Mouse (Mus musculus): ENCODE results near the gene Tgfbr3l.
A peak's percentile ranks its signal among the peaks of the same experiment; 100 is the strongest.

The Tgfbr3l gene

DNA sequence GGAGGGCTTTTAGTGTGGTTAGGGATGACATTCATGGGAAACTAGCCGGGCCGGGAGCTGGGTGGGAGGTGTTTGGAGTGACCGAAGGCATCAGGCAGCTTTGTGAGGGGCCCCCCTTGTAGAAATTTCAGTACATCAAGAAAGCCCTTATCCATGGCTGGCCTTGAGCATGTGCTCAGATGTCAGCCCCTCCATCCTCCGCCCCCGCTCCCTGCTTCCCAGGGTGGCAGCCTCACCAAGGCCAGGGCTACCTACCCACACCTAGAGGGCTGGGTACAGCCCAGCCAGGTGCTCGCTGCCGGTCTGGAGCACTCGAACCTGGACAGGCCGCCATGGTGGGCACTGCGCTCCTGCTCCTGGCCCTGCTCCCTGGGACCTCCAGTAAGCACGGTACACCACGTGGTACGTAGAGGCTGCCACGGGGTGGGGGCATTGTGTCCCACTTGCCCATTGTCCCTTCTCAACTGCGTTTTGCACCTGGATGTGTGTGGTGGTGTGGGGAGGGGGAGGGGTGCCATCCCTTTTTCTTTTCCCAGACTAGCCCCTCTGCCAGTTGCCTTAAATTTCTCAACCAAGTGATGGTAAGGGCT is at the start of gene Tgfbr3l:
TSS of gene Tgfbr3l (plus strand) at position 264 of the 590 bp plus-strand sequence.
- DNase-seq (ENCODE audit: low spot score in 2 of 2), result no peak

DNA sequence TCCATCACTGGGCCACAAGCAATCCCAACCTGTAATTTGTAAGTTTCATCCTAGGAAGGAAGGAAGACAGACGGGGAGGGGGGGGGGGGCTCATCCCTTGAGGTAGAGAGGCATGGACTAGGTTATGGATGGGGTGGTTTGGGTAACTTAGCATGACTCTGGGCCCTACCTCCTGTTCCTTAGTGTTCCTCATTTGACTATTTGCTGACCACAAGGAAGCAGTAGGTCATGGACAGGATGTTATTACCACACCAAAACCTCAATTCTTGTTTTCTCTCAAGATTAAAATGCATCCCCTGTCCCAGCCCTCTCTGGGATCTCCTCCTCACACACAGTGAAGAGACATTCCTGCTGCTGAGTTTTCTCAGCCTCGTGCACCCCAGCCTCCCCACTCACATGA is 46.7 kb upstream of the Tgfbr3l start:
- no peak for DNase-seq (ENCODE audit: low spot score in 2 of 2)

DNA sequence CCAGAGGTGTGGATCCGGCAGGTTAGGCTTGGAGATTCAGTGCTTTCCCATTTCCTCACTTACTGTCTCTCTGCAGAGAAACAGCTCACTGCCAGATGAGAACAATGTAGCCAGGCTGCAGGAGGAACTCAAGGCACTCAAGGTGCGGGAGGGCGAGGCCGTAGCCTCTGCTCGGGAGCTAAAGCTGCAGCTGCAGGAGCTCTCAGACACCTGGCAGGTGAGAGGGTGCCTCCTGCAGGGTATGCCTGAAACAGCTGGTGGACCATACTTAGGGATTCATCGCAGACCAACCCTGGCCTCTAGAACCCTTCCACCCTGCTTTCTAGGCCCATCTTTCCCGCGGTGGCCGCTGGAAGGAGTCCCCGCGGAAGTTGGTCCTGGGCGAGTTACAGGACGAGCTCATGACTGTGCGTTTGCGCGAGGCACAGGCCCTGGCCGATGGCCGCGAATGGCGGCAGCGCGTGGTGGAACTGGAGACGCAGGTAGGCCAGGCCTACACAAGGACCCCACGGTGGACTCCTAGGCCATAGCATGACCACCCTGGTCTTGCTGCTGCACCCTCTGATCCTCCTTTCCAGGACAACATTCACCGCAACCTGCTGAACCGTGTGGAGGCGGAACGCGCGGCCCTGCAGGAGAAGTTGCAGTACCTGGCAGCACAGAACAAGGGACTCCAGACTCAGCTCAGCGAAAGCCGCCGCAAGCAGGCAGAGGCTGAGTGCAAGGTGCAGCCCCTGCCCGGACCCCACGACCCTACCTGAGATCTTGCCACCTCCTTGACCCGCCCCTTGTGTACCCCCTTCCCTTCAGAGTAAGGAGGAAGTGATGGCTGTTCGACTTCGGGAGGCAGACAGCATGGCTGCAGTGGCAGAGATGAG is 42.5 kb upstream of the Tgfbr3l start:
- no peak for DNase-seq (ENCODE audit: low spot score in 2 of 2)

DNA sequence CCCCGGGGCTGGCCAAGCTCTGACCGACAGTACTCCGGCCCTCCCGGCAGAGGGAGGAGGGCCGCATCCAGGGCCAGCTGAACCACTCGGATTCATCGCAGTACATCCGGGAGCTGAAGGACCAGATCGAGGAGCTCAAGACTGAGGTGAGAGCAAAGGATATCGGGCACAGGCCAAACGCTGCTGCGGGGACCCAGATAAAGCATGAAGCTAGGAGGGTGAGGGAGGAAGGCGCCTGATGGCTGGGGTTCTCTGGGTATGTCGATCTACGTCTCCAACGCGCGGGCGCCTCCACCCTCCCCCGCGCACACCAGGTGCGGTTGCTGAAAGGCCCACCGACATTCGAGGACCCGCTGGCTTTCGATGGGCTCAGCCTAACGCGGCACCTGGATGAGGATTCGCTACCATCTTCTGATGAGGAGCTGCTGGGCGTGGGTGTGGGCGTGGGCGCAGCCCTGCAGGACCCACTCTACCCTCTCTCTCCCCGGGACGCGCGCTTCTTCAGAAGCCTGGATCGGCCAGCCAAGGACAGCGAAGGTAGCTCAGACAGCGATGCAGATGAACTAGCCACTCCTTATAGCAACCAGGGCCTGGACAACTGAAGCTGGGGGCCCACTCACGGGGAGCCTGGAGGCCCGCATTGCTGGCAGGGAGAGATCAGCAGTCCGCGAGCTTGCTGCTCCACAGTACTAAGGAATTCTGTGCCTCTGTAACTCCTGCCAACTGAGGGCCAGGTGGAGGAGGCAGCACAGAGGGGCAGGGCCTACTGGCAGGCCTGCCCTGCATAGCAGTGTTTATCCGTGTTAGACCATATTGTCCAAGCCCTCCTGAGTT is 41.6 kb upstream of the Tgfbr3l start:
- no peak for DNase-seq (ENCODE audit: low spot score in 2 of 2)

DNA sequence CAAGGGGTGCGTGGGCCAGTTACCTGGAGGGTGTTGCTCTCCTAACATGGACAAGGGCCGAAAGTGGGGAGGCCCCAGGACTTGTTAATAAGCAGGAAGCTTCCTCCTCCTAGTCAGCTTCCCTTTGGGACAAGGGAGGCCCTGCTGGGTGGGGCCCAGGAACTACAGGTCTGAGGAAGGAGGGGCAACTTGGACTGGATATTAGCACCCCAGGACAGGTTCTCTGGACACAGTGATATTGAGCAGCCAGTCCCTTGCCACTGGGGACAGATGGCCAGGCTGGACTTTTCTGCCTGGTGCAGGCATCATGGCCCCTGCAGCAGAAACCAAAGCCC is 41.0 kb upstream of the Tgfbr3l start:
- DNase-seq (ENCODE audit: low spot score in 2 of 2), result no peak

DNA sequence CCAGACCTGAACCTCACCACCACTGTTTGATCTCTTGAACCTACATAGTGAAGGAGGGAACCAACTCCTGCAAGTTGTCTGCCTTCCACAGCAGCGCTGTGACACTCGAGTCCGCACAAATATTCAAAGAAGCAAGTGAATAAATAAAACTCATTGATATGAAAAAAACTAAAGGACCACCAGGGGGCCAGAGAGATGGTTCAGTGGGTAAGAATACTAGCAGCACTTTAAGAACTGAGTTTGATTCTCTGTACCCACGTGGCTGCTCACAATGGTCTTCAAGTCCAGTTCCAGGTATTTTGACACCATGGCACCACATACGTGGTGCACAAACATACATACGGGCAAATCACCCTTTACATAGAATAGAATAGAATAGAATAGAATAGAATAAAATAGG is 36.9 kb upstream of the Tgfbr3l start:
- DNase-seq (ENCODE audit: low spot score in 2 of 2), result no peak

DNA sequence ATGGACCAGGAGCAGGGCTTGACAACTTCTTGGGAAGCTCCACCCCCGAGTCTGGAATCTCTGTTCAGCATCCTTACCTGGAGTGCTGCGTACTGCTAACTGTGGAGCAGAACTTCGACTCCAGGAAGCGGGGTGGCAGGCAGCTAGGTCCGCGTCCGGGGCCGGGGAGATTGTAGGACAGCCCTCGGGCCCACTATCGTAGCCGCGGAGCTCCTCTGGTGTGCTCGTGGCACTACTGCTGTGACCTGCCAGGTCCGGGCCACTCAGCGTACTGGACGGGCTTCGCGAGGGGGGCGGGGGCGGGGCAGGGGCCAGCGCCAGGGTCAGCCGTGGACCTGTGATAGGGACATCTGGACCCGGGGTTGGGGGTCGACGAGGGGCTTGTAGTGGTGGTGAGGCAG is 35.2 kb upstream of the Tgfbr3l start:
- no peak for DNase-seq (ENCODE audit: low spot score in 2 of 2)

DNA sequence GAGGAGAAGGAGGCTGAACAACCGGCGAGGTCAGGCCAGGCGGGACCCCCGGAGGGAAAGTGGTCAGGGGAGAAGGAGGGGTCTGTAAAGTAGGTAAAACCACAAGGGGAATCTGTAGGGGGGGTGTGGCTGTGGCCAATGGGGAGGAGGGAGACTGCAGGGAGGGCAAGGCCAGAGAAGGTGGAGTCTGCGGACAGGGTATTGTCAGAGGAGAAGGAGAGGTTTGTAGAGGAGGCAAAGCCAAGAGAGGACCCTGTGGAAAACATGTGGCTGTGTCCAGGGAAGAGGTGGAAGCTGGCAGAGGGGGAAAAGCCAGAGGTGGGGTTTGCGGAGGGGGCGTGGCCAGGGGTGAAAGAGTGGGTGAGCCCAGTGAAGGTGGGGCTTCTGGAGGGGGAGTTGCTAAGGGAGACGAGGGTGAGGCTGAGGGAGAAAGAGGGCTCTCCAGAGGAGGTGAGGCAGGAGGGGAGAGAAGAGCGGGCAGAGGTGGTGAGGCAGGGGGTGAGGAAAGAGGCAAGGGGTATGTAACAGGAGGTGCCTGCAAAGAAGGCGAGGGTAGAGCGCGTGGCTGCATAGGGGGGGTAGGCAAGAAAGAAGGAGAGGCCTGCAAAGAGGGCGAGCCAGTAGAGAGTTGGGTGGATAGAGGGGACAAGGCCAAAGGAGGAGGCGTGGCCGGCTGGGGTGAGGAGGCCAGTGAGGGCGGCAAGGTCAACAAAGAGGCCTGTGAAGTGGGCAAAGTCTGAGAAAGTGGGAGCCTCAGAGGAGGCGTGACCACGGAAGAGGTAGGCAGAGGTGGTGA is 34.6 kb upstream of the Tgfbr3l start:
- peak; percentile 18 to 41 for DNase-seq (ENCODE audit: low spot score in 2 of 2)

DNA sequence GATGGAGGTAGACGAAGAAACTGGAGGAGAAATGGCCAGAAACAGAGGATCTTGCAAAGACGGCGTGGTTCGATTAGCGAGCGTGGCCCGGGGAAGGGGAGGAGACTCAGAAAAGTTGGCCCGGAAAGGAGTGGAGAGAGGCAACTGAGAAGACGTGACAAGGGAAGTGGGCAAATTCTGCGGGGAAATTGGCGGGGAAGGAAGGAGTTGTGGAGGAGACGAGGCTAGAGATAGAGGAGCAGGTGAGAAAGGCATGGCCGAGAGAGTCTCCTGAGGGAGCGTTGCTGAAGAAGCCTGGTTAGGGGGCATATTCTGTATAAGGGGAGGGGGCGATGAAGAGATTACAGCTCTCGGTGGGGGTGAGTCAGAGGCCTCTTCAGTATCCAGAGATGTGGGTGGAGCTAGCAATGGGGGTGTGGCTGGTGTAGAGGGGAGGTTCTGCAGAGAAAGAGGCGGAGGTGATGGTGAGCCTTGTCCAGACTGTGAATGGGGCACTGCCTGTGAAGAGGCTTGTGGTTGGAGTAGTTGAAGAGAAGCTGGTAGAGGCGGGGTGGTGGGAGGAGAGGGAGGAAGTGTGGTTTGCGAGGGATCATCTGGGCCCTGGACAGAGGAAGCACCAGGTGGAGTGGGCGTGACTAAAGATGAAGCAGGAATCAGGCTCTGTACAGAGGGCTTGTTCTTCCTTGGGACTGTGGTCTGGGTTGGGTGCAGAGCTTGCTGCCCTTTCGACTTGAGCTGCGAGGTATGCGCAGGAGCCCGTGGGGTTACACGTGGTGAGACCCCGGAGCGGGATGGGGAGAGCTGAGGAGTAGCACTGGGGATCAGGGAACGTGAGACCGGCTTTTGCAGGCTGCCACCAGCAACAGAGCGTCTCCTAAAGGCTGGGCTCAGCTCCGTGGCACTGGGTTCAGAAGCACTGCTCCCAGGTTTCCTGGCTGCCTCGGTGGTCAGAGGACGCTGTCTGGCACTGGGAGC is 33.7 kb upstream of the Tgfbr3l start:
- DNase-seq (ENCODE audit: low spot score in 2 of 2), result peak; percentile 39

DNA sequence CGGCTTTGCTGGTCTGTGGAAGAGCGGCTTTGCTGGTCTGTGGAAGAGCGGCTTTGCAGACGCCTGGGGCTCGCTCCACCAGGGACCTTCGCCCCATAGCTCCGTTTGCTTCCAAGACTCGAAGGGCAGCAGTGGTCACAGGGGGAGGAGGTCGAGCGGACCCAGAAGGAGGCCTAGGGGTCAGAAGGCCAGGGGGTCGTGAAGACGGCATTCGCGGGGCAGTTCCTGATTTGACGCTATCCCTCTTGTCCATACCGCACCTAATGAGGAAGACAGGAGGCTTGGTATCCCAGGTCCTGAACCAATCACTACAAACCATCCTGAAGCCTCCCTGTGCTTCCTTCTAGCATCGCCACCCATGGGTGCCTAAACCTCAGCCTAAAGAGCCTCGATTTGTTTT is 31.7 kb upstream of the Tgfbr3l start:
- no peak for DNase-seq (ENCODE audit: low spot score in 2 of 2)

DNA sequence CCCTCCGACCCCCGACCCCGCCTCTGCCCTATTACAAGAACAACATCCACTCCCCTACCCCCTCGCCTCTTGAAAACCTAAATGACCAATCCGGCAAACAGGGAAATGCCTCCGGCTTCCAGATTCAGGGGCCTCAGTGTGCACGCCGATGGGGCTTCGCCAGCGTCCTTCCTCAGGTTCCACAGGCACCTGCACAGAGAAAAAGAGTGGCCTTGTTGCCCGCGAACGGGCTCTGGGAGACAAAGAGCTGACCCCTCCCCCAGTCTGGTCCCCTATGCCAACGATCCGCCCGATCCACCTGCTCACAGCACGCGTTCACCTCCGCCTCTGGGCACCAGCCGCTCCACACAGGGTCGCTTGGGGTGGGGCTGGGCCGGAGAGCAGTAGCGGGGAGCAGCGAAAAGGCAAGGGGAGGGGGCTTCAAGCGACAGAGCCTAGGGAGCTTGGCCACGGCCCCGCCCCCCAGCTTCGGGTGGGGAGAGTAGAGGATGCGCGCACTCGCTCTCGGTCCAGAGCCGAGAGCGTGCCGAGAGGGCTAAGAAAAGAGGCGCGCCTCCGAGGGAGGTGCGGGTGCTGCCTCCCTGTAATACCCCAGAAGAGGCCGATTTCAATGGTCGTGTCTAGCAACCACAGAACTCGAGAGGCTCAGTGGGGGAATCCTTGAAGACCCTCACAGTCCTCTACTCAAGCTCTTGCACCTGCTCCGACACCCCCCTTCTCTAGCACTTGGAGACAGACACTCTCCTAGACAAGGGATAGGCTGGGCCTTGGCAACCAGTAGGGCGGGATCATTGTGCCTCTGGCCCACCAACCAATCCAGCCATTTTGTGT is 31.0 kb upstream of the Tgfbr3l start, which contains the start of gene Prr36:
TSS of gene Prr36 (minus strand) at position 669 of the 831 bp plus-strand sequence.
- DNase-seq (ENCODE audit: low spot score in 2 of 2), result no peak

DNA sequence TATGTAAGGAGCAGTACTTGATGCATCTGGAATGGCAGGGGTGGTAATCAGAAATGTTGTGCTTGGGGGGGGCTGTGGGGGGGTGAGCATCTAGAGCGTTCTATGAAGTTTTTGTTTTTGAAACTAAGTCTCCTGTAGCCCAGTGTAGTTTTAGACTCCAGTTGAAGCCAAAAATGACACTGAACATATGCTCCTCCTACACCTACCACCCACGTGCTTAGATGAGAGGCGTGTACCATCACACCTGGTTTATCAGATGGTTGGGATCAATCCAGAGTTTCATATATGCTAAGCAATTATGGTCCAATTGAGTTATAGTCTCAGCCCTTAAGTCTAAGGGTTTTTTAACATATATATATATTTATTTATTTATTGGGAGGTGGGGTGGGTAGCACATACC is 28.4 kb upstream of the Tgfbr3l start:
- no peak for DNase-seq (ENCODE audit: low spot score in 2 of 2)

DNA sequence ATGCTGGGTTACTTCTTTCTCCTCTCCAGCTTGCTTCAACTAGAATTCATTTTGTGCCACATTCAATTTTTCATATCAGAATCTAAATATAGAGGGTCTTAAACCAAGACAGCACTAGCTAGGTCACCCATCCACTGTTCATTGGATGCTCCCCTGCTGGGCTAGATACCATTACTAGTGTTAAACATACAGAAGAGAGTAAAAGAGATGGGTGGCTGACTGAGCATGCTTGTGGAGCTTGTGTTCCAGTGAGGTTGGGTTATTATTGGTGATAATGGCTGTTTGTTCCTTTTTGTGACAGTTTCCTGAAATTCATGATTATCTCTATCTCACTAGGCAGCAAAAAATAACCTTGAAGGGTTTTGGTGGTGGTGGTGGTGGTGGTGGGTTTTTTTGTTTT is 26.0 kb upstream of the Tgfbr3l start:
- no peak for DNase-seq (ENCODE audit: low spot score in 2 of 2)

DNA sequence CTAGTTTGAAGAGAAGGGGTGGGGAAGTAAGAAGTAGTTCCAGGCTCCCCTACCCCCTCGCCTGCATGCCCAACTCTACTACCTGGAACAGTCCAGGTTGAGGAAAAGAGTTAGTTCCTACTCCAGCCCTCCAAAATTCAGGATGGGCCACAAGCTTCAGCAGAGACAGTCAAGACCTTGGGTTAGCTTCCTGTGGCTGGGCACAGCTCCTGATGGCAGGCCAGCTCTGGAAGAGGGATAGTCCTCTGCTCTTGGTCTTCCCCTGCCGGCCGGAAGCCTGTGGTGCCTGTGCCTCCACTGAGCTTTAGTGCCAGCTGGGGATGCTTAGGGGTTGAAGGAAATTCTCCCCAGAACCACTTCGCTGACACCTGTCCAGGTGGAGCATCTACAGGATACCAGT is 21.7 kb upstream of the Tgfbr3l start:
- DNase-seq (ENCODE audit: low spot score in 2 of 2), result no peak

DNA sequence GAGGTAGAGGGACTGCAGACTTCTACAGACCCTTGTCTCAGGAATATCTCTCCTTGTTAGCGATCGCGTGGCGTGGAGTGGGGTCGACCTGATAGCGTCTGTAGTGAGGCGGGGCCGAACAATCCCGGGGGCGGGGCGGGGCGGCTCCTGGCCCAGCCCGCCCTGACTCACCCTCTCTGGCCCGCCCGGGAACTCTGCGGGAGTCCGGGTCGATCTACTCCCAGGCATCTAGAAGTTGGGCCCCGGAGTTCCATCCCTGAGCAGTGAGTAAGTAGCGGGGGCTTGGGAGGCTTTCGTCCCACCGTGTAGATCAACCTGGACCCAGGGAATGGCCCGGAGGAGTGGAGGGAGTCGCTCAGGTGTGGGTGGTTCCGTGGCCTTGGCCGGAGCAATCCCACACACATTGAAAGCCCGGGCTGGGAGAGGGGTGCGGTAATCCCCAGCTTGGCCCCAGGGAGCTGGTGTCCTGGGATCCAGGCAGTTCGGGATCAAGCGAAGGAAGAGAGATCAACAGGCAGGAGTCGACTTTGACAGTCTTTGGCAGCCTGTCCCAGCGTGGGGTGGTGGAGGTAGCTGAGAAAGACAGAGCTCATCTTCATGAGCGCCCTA is 21.2 kb upstream of the Tgfbr3l start, which contains the start of gene Lrrc8e:
TSS of gene Lrrc8e (plus strand) at position 89 of the 609 bp plus-strand sequence.
- no peak for DNase-seq (ENCODE audit: low spot score in 2 of 2)

DNA sequence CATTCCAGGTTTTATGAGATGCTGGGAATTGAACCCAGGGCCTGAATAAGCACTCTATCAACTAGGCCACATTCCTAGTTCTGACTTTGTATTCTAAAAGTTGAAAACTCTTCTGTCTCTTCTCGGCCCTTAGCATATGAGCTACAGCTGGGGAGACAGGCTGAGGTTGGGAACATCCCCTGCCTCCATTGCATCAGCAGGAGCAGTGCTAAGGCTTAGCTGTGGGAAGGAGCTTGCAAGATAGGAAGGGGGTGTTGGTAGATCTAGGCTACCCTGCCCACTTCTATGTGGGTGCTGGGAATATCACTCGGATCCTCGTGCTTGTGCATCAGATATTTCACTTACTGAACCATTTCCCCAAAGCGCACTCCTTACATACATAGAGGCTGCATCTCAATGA is 20.1 kb upstream of the Tgfbr3l start:
- no peak for DNase-seq (ENCODE audit: low spot score in 2 of 2)

DNA sequence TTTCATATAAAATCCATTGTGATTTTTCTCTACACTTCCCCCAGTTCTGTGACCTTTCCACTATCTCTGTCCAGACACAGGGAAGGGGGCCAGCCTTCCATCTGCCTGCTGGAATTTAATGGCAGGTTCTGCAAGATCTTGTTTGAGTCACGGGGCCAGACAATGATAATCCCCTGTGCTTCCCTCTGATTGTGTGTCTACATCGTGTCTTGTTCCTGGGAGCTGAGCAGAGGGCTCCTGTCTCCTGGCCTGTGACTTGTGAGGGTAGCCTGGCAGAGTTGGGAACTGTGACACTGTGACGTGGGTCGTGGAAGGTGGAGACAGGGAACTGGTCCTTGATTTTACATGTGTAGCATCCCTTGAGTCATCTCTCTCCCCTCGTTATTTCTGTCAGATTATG is 18.2 kb upstream of the Tgfbr3l start:
- no peak for DNase-seq (ENCODE audit: low spot score in 2 of 2)

DNA sequence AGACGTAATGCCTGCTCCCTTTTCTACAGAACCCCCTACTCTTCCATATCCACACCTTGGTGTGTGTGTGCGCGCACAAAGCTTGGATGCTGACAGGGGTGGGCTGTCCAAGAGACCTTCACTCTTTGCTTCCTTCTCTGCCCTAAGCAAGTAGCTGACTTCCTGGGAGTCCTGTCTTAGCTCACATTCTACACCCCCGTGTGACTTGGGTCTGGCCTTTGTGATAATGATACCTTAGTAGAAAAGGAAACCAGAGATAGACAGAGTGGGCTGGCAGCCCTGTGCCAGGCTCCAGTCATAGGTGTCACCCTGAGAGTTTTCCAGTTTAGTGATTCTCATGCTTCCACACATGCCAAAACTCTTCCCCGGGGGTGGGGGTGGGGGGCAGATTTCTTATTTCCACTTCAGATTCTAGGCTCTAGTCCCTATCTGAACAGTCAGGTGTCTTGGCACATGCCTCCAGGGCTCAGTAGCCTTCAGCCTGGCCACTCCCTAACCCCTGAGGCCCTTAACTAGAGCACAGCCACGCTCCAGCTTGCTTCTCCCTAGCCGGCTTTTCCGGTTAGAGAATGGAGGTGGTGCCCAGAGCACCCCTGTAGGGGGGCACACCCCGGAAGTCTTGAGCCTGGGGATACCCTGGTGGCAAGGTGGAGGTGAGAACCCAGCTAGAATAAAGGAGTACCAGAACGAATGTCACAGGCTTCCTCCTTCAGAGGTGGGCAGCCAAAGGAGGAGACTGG is 17.2 kb upstream of the Tgfbr3l start:
- DNase-seq (ENCODE audit: low spot score in 2 of 2), result no peak

All from heart, adult 9 months (tissue).